In the genomic region with DNA sequence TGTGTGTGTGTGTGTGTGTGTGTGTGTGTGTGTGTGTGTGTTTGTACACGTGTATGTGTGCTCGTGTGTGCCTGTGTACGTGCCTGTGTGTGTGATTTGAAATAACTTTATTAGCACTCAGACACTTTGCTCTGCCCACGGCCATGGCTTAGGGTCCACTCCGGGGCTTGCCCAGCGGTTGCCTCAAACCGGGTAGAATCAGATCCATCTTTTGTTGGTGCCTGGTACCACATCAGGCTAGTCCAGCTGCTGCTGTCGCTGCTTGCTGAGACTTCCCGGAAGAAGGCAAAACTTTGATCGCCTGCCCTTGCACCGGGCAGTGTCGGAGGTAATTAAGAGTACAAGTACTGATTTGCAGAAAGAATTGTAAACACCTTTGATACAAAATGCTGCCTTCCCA, we compare ENCODE assay signal across 11 mouse cellular contexts. TPM values are rescaled to one million over a fixed set of nuclear protein-coding genes. Genes with fewer than 3 reads are reported as not detected.
DNase-seq lines count a peak whose midpoint lies in the region; ATAC-seq lines count a peak whose summit lies in the region.
"Had no signal": no experiment of that assay in that cellular context is flagged by ENCODE, and none has a peak within 500 bp of the region (broad histone marks: within the 10 kb centered on the region; RNA-seq: fewer than 3 reads in every experiment).

No protein-coding gene starts in this region.

- H3K36me3 ChIP-seq in lung, embryonic 15.5 days = no peaks in the 10 kb centered on the region
- no peaks in the 10 kb centered on the region for H3K36me3 ChIP-seq in hindbrain, embryonic 10.5 days
- no peaks in the 10 kb centered on the region for H3K36me3 ChIP-seq in intestine, embryonic 16.5 days (ENCODE audit: control insufficient read depth, insufficient read depth, low read length)
- H3K36me3 ChIP-seq in neural tube, embryonic 15.5 days = no peaks in the 10 kb centered on the region

- ATAC-seq in lung, embryonic 15.5 days (ENCODE audit: borderline replicate concordance, extremely low read depth, low FRiP score, low TSS enrichment) = no peak
- no peak for ATAC-seq in intestine, embryonic 16.5 days
- no peak for ATAC-seq in neural tube, embryonic 15.5 days (ENCODE audit: low FRiP score)

- 28% methylated on average over 12 of the region's 12 CpGs for WGBS in lung, embryonic 15.5 days
- 48% methylated on average over 12 of the region's 12 CpGs for WGBS in hindbrain, embryonic 10.5 days
- WGBS in intestine, embryonic 16.5 days = 26% methylated on average over 12 of the region's 12 CpGs
- WGBS in neural tube, embryonic 15.5 days = 5% methylated on average over 12 of the region's 12 CpGs

- H3K4me1 ChIP-seq in lung, embryonic 15.5 days = peaks cover 41% of the 10 kb centered on the region
- peaks cover 68% of the 10 kb centered on the region for H3K4me1 ChIP-seq in hindbrain, embryonic 10.5 days (replicated peaks)
- peaks cover 21% of the 10 kb centered on the region for H3K4me1 ChIP-seq in intestine, embryonic 16.5 days (ENCODE audit: control insufficient read depth, insufficient read depth, low read length)
- peaks cover 79% of the 10 kb centered on the region for H3K4me1 ChIP-seq in neural tube, embryonic 15.5 days

- H3K27ac ChIP-seq in lung, embryonic 15.5 days = no peak overlapping the region
- H3K27ac ChIP-seq in hindbrain, embryonic 10.5 days = peak overlapping the region; percentile 82
- H3K27ac ChIP-seq in intestine, embryonic 16.5 days (ENCODE audit: low read length) = no peak overlapping the region
- H3K27ac ChIP-seq in neural tube, embryonic 15.5 days (replicated peaks) = peak overlapping the region; percentile 61

- H3K9me3 ChIP-seq in lung, embryonic 15.5 days = no peaks in the 10 kb centered on the region
- no peaks in the 10 kb centered on the region for H3K9me3 ChIP-seq in hindbrain, embryonic 10.5 days
- H3K9me3 ChIP-seq in intestine, embryonic 16.5 days (ENCODE audit: control insufficient read depth, low read length) = no peaks in the 10 kb centered on the region
- H3K9me3 ChIP-seq in neural tube, embryonic 15.5 days (replicated peaks) = no peaks in the 10 kb centered on the region

- intact Hi-C loops in left cerebral cortex, postnatal 14 days (cut with DNase I) = no loop called here

- H3K27me3 ChIP-seq in lung, embryonic 15.5 days = no peaks in the 10 kb centered on the region
- H3K27me3 ChIP-seq in hindbrain, embryonic 10.5 days (ENCODE audit: insufficient read depth, poor library complexity, severe bottlenecking) = no peaks in the 10 kb centered on the region
- no peaks in the 10 kb centered on the region for H3K27me3 ChIP-seq in intestine, embryonic 16.5 days (replicated peaks; ENCODE audit: control insufficient read depth, insufficient read depth, low read length)
- no peaks in the 10 kb centered on the region for H3K27me3 ChIP-seq in neural tube, embryonic 15.5 days (replicated peaks)
- H3K27me3 ChIP-seq: CH12.LX had no signal

- H3K4me2 ChIP-seq in lung, embryonic 15.5 days = peak overlapping the region; percentile 15; the same call in 1 of the 2 replicates
- H3K4me2 ChIP-seq in intestine, embryonic 16.5 days (ENCODE audit: low read depth, low read length) = peak overlapping the region; percentile 25; the same call in 1 of the 2 replicates
- peak overlapping the region; percentile 61 for H3K4me2 ChIP-seq in neural tube, embryonic 15.5 days

- H3K9ac ChIP-seq in lung, embryonic 15.5 days = no peak overlapping the region
- H3K9ac ChIP-seq in intestine, embryonic 16.5 days (ENCODE audit: low read depth, low read length) = 0 out of 2 replicates have a peak overlapping the region, but pooled peaks have one; percentile 14
- H3K9ac ChIP-seq in neural tube, embryonic 15.5 days (replicated peaks) = no peak overlapping the region

- DNase-seq in lung, postnatal 4 days = no peak
- DNase-seq in hindbrain, embryonic 10.5 days (ENCODE audit: low spot score) = peak; percentile 31
- DNase-seq in right cerebral cortex, adult 2 months (ENCODE audit: low spot score in 2 of 2) = no peak
- DNase-seq in left cerebral cortex, postnatal 14 days (ENCODE audit: low spot score in 2 of 2) = no peak
- DNase-seq in right cerebral cortex, postnatal 25 days = no peak
- DNase-seq: lung, adult 18-20 months had no signal

- H3K4me3 ChIP-seq in lung, embryonic 15.5 days = no peak overlapping the region
- peak overlapping the region; percentile 21; the same call in 1 of the 2 replicates for H3K4me3 ChIP-seq in hindbrain, embryonic 10.5 days
- H3K4me3 ChIP-seq in intestine, embryonic 16.5 days (ENCODE audit: low read length) = no peak overlapping the region
- H3K4me3 ChIP-seq in neural tube, embryonic 15.5 days (replicated peaks) = peak overlapping the region; percentile 24

RNA-seq across cellular contexts. Expression of gene Tshz3, which starts 12.1 kb away (rescaled TPM):
- 10.0 and 10.9 TPM in 2 replicates for polyA plus RNA-seq in lung, embryonic 15.5 days (2015; fragmentation: Nextera tagmentation; extraction: Ambion mirVana)
- polyA plus RNA-seq in hindbrain, embryonic 10.5 days (2016; fragmentation: Nextera tagmentation; extraction: Ambion mirVana) = 5.4 and 9.1 TPM in 2 replicates
- 9.7 and 10.4 TPM in 2 replicates for polyA plus RNA-seq in intestine, embryonic 16.5 days (2015; fragmentation: Nextera tagmentation; extraction: Ambion mirVana)
- 56.8 and 62.7 TPM in 2 replicates for polyA plus RNA-seq in neural tube, embryonic 15.5 days (2015; fragmentation: Nextera tagmentation; extraction: Ambion mirVana)
- total RNA-seq in left cerebral cortex, postnatal 14 days (2021) = 10 to 100 TPM; 47.1 to 49.6 TPM
- total RNA-seq: CH12.LX; megakaryocyte-erythroid progenitor cell, adult 5-6 weeks had no signal

Comparison
In these comparisons a context has a peak if more than half of its experiments do, and no peak if none do; other contexts are left out.
1. H3K27ac ChIP-seq: peak in hindbrain, embryonic 10.5 days (single experiment) and neural tube, embryonic 15.5 days (single experiment); none in lung, embryonic 15.5 days (single experiment) and intestine, embryonic 16.5 days (single experiment).
2. H3K4me3 ChIP-seq: peak in hindbrain, embryonic 10.5 days (single experiment) and neural tube, embryonic 15.5 days (single experiment); none in lung, embryonic 15.5 days (single experiment) and intestine, embryonic 16.5 days (single experiment).
3. Peak in every context shown above with its lines, with median percentiles within 50 percentile points of each other: H3K4me2 ChIP-seq.